Mouse (Mus musculus): ENCODE measurements around the gene Rbm10. TPM values are rescaled to one million over a fixed set of nuclear protein-coding genes. Genes with fewer than 3 reads are reported as not detected.

Gene Rbm10
- polyA plus RNA-seq, 1 experiment from 2014 or later = 43.8 TPM

DNA sequence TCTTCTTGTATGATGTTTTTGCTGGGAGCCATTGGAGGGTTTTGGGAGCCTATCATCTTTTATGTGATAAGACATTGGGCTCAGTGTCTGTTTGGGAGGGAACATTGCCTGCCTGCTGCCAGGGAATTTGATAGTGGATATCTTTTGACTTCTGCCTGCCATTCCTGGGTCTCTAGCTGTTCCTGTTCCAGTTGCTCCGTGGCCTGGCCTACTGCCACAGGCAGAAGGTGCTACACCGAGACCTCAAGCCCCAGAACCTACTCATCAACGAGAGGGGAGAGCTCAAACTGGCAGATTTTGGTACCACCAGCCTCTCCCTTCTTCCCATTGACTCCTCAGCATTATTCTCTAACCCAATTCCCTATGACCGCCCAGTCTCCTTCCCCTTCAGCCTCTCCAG is 78.5 kb downstream of the Rbm10 start:
- DNase-seq (ENCODE audit: low spot score) = no peak

Other genes with a start within 250 kb of the Rbm10 start
- 5.5 and 6.3 TPM in 2 replicates for gene Jade3, start 191.8 kb upstream of the Rbm10 start, polyA plus RNA-seq (2015; fragmentation: Nextera tagmentation; extraction: Ambion mirVana)
- gene Rgn, start 67.7 kb upstream of the Rbm10 start, polyA plus RNA-seq (2015; fragmentation: Nextera tagmentation; extraction: Ambion mirVana) = 0.37 and 0.38 TPM in 2 replicates
- gene Ndufb11, start 116 bp downstream of the Rbm10 start, polyA plus RNA-seq (2015; fragmentation: Nextera tagmentation; extraction: Ambion mirVana) = 343 and 357 TPM in 2 replicates
- 135 and 139 TPM in 2 replicates for gene Uba1, start 40.8 kb downstream of the Rbm10 start, polyA plus RNA-seq (2015; fragmentation: Nextera tagmentation; extraction: Ambion mirVana)
- gene Cdk16, start 70.5 kb downstream of the Rbm10 start, polyA plus RNA-seq (2015; fragmentation: Nextera tagmentation; extraction: Ambion mirVana) = 36.0 and 40.2 TPM in 2 replicates
- gene Usp11, start 86.4 kb downstream of the Rbm10 start, polyA plus RNA-seq (2015; fragmentation: Nextera tagmentation; extraction: Ambion mirVana) = 22.5 and 25.8 TPM in 2 replicates
- 74.8 and 81.8 TPM in 2 replicates for gene Araf, start 180.3 kb downstream of the Rbm10 start, polyA plus RNA-seq (2015; fragmentation: Nextera tagmentation; extraction: Ambion mirVana)

Data from thymus, postnatal 0 days (tissue).